Mouse (Mus musculus): ENCODE measurements around the gene Cnp. TPM values are rescaled to one million over a fixed set of nuclear protein-coding genes. Genes with fewer than 3 reads are reported as not detected.

Gene Cnp
- polyA plus RNA-seq, 1 experiment from 2014 or later, result 28.0 TPM

DNA sequence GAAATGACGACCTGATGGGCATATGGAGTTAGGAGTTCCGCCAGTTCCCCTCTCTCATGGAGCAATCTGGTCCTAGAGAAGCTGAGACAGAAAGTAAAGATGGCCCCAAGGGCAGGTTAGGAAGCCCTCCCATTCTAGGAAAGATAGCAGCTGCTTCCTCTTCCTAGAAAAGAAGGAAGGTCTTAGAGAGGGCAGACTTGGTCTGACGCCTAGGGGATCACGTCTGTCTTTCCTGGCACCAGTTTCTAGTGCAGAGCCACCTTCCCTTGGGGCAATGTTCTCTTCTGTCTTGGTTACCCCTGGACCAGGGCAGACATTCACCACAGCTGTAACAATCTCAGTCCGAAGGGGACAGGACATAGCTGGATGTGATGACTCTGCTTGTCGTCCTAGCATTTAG is 26.6 kb upstream of the Cnp start:
- DNase-seq (ENCODE audit: low spot score) (no peak), ATAC-seq (ENCODE audit: insufficient read depth, low FRiP score, low TSS enrichment) (no peak)
- Histone ChIP-seq H3K4me2 (ENCODE audit: low read depth) (no peak overlapping the region), H3K4me3 (ENCODE audit: low read depth, low read length) (no peak overlapping the region), H3K4me1 (ENCODE audit: control insufficient read depth, insufficient read depth, low read length) (0 out of 2 replicates have a peak, but pooled peaks cover 3% of the 10 kb centered on the region), H3K9me3 (ENCODE audit: control insufficient read depth, low read length) (no peaks in the 10 kb centered on the region), H3K9ac (ENCODE audit: low read length) (no peak overlapping the region), H3K36me3 (ENCODE audit: control insufficient read depth, insufficient read depth, low read length) (no peaks in the 10 kb centered on the region), H3K27ac (ENCODE audit: low read depth, low read length) (no peak overlapping the region), H3K27me3 (ENCODE audit: control insufficient read depth, insufficient read depth, low read length) (no peaks in the 10 kb centered on the region)
- WGBS, result 77% methylated on average over 6 of the region's 6 CpGs

DNA sequence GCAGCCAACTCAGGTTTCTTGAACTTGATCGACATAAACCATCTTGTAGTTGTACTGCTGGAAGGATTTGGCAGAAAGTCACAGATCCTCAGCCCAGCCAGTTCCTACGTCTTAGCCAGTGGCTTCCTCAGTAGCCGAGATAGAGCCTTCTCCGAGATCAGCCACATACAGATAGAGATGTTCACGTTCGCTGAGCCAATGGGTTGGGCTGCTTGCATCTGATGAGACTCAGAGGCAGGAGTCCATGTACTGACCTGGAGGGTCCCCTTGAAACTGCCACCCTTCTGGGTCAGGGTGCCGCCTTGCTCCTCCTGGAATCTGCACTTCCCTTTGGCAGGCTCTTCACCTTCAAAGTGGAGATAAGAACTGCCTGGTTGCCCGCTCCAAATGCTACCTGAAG is 25.2 kb upstream of the Cnp start:
- Histone ChIP-seq H3K9ac (ENCODE audit: low read length) (no peak overlapping the region), H3K4me1 (ENCODE audit: control insufficient read depth, insufficient read depth, low read length) (0 out of 2 replicates have a peak, but pooled peaks cover 3% of the 10 kb centered on the region), H3K4me2 (ENCODE audit: low read depth) (no peak overlapping the region), H3K27me3 (ENCODE audit: control insufficient read depth, insufficient read depth, low read length) (no peaks in the 10 kb centered on the region), H3K27ac (ENCODE audit: low read depth, low read length) (no peak overlapping the region), H3K4me3 (ENCODE audit: low read depth, low read length) (no peak overlapping the region), H3K36me3 (ENCODE audit: control insufficient read depth, insufficient read depth, low read length) (no peaks in the 10 kb centered on the region), H3K9me3 (ENCODE audit: control insufficient read depth, low read length) (no peaks in the 10 kb centered on the region)
- DNase-seq (ENCODE audit: low spot score) (no peak), ATAC-seq (ENCODE audit: insufficient read depth, low FRiP score, low TSS enrichment) (no peak)
- WGBS, result 79% methylated on average over 8 of the region's 8 CpGs

DNA sequence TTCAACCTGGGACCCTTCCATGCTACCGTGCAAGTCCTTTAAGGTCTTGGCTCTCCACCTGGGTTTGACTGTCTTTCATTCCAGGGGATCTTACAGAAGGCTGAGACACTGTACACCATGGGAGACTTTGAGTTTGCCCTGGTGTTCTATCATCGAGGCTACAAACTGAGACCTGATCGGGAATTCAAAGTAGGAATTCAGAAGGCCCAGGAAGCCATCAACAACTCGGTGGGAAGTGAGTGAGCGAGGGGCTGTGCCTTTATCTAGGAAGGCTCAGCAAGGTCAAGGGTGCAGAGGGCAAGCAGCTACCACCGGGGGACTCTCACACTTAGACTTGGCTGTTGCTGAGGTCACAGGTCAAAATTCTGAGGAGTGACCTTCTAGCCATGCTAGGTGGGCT is 24.6 kb upstream of the Cnp start:
- Histone ChIP-seq H3K4me3 (ENCODE audit: low read depth, low read length) (no peak overlapping the region), H3K27me3 (ENCODE audit: control insufficient read depth, insufficient read depth, low read length) (no peaks in the 10 kb centered on the region), H3K4me1 (ENCODE audit: control insufficient read depth, insufficient read depth, low read length) (0 out of 2 replicates have a peak, but pooled peaks cover under 1% of the 10 kb centered on the region), H3K36me3 (ENCODE audit: control insufficient read depth, insufficient read depth, low read length) (no peaks in the 10 kb centered on the region), H3K9me3 (ENCODE audit: control insufficient read depth, low read length) (no peaks in the 10 kb centered on the region), H3K27ac (ENCODE audit: low read depth, low read length) (no peak overlapping the region), H3K4me2 (ENCODE audit: low read depth) (no peak overlapping the region), H3K9ac (ENCODE audit: low read length) (no peak overlapping the region)
- DNase-seq (ENCODE audit: low spot score) (no peak), ATAC-seq (ENCODE audit: insufficient read depth, low FRiP score, low TSS enrichment) (no peak)
- WGBS, result 73% methylated on average over 6 of the region's 6 CpGs

DNA sequence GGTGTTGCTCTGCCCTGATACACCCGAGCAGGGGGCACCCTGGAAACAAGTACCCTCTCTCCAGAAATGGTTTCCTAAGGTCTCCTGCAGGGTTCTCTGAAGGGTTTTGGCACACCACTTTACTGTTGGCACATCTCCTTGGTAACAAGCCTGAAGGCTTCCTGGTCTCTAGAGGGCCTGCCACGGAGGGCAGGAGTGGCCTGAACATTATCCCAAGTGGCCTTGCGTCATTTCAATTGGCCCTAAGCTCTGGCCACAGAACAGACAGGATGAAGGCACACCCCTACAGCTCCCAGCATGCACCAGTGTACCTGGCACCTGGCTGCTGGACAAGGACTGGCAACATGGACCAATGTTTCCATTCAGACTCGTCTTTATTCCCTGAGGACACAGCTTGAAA is 21.9 kb upstream of the Cnp start:
- Histone ChIP-seq H3K27me3 (ENCODE audit: control insufficient read depth, insufficient read depth, low read length) (no peaks in the 10 kb centered on the region), H3K4me1 (ENCODE audit: control insufficient read depth, insufficient read depth, low read length) (no peaks in the 10 kb centered on the region), H3K27ac (ENCODE audit: low read depth, low read length) (no peak overlapping the region), H3K9ac (ENCODE audit: low read length) (no peak overlapping the region), H3K36me3 (ENCODE audit: control insufficient read depth, insufficient read depth, low read length) (no peaks in the 10 kb centered on the region), H3K9me3 (ENCODE audit: control insufficient read depth, low read length) (no peaks in the 10 kb centered on the region), H3K4me2 (ENCODE audit: low read depth) (no peak overlapping the region), H3K4me3 (ENCODE audit: low read depth, low read length) (no peak overlapping the region)
- 86% methylated on average over 4 of the region's 4 CpGs for WGBS
- DNase-seq (ENCODE audit: low spot score) (no peak), ATAC-seq (ENCODE audit: insufficient read depth, low FRiP score, low TSS enrichment) (no peak)

DNA sequence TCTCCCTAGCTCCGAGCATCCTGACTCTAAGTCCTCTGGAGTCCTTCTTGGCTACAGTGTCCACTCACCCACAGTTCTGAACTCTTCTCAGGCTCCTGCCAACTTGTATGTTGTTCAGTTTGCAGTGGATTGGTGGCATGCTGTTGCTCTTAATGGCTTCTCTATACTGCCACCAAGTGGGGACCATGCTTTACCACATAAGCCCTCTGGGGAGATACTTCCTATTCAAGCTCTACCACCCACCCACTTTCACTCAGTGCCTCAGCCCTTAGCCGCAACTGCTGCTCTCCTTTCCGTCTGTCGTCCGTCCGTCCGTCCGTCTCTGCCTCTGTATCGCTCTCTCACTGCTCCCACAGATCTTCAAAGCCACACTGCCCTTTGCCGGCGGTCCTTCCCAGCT is 19.1 kb upstream of the Cnp start:
- 0 out of 2 replicates have a peak overlapping the region, but pooled peaks have one; percentile 17 for H3K4me2 ChIP-seq (ENCODE audit: low read depth)
- H3K27ac ChIP-seq (ENCODE audit: low read depth, low read length), result no peak overlapping the region
- H3K27me3 ChIP-seq (ENCODE audit: control insufficient read depth, insufficient read depth, low read length), result no peaks in the 10 kb centered on the region
- H3K4me1 ChIP-seq (ENCODE audit: control insufficient read depth, insufficient read depth, low read length), result no peaks in the 10 kb centered on the region
- no peaks in the 10 kb centered on the region for H3K36me3 ChIP-seq (ENCODE audit: control insufficient read depth, insufficient read depth, low read length)
- no peaks in the 10 kb centered on the region for H3K9me3 ChIP-seq (ENCODE audit: control insufficient read depth, low read length)
- DNase-seq (ENCODE audit: low spot score) (peak; percentile 63), ATAC-seq (ENCODE audit: insufficient read depth, low FRiP score, low TSS enrichment) (no peak)
- peak overlapping the region; percentile 24; the same call in 1 of the 2 replicates for H3K9ac ChIP-seq (ENCODE audit: low read length)
- 15% methylated on average over 11 of the region's 11 CpGs for WGBS
- H3K4me3 ChIP-seq (ENCODE audit: low read depth, low read length), result no peak overlapping the region

DNA sequence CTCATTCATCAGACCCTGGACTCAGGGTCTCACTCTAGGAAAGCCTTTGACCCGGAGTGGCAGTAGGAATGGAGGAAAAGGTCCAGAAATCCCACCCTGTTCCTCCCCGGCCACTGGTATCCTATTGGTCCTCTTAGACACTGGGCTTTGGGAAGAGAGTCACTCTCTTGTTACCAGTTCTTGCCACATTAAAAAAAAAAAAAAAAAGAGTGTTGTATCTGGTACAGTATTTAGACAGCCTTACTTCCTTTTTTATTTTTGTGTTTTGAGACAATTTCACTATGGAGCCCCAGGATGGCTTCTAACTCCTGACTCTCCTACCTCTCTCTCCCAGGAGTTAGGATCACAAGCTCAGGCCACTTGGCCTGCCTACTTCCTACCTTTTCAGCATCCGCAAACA is 17.1 kb upstream of the Cnp start:
- H3K27ac ChIP-seq (ENCODE audit: low read depth, low read length), result no peak overlapping the region
- H3K27me3 ChIP-seq (ENCODE audit: control insufficient read depth, insufficient read depth, low read length), result no peaks in the 10 kb centered on the region
- 71% methylated on average over 3 of the region's 3 CpGs for WGBS
- no peak overlapping the region for H3K4me2 ChIP-seq (ENCODE audit: low read depth)
- no peaks in the 10 kb centered on the region for H3K9me3 ChIP-seq (ENCODE audit: control insufficient read depth, low read length)
- H3K36me3 ChIP-seq (ENCODE audit: control insufficient read depth, insufficient read depth, low read length), result no peaks in the 10 kb centered on the region
- H3K9ac ChIP-seq (ENCODE audit: low read length), result no peak overlapping the region
- ATAC-seq (ENCODE audit: insufficient read depth, low FRiP score, low TSS enrichment) (no peak), DNase-seq (ENCODE audit: low spot score) (no peak)
- H3K4me1 ChIP-seq (ENCODE audit: control insufficient read depth, insufficient read depth, low read length), result no peaks in the 10 kb centered on the region
- H3K4me3 ChIP-seq (ENCODE audit: low read depth, low read length), result no peak overlapping the region

DNA sequence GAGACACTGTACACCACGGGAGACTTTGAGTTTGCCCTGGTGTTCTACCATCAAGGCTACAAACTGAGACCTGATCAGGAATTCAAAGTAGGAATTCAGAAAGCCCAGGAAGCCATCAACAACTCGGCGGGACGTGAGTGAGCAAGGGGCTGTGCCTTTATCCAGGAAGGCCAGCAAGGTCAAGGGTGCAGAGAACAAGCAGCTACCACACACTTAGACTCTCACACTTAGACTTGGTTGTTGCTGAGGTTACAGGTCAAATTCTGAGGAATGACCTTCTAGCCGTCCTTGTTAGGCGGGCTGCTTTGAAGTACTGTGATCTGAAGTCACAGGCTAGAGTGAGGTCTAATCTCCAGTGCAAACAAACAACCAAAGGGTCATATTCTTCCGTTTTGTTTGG is 15.2 kb upstream of the Cnp start:
- DNase-seq (ENCODE audit: low spot score) (no peak), ATAC-seq (ENCODE audit: insufficient read depth, low FRiP score, low TSS enrichment) (no peak)
- Histone ChIP-seq H3K4me2 (ENCODE audit: low read depth) (no peak overlapping the region), H3K9ac (ENCODE audit: low read length) (no peak overlapping the region), H3K4me1 (ENCODE audit: control insufficient read depth, insufficient read depth, low read length) (no peaks in the 10 kb centered on the region), H3K9me3 (ENCODE audit: control insufficient read depth, low read length) (no peaks in the 10 kb centered on the region), H3K4me3 (ENCODE audit: low read depth, low read length) (no peak overlapping the region), H3K36me3 (ENCODE audit: control insufficient read depth, insufficient read depth, low read length) (no peaks in the 10 kb centered on the region), H3K27me3 (ENCODE audit: control insufficient read depth, insufficient read depth, low read length) (no peaks in the 10 kb centered on the region), H3K27ac (ENCODE audit: low read depth, low read length) (no peak overlapping the region)
- 55% methylated on average over 7 of the region's 7 CpGs for WGBS

DNA sequence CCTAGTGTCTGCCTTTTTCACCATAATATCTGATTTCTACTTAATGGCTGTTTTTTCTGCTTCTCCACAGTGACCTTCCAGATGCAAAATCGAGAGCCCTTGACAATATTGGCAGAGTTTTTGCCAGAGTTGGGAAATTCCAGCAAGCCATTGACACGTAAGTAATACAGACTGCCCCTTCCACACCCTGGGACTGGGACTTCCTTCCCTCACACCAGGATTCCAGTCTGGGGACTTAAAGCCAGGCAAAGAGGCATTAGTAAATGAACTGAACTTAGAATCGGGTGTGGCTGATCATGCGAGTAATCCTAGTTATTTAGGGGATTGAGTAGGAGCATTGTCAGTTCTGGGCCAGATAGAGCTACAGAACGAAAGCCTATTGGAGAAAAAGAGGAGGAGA is 13.0 kb upstream of the Cnp start:
- DNase-seq (ENCODE audit: low spot score) (no peak), ATAC-seq (ENCODE audit: insufficient read depth, low FRiP score, low TSS enrichment) (no peak)
- H3K4me2 ChIP-seq (ENCODE audit: low read depth), result no peak overlapping the region
- H3K9ac ChIP-seq (ENCODE audit: low read length), result no peak overlapping the region
- H3K27ac ChIP-seq (ENCODE audit: low read depth, low read length), result no peak overlapping the region
- H3K36me3 ChIP-seq (ENCODE audit: control insufficient read depth, insufficient read depth, low read length), result no peaks in the 10 kb centered on the region
- H3K27me3 ChIP-seq (ENCODE audit: control insufficient read depth, insufficient read depth, low read length), result no peaks in the 10 kb centered on the region
- WGBS, result 62% methylated on average over 5 of the region's 5 CpGs
- H3K4me3 ChIP-seq (ENCODE audit: low read depth, low read length), result no peak overlapping the region
- H3K9me3 ChIP-seq (ENCODE audit: control insufficient read depth, low read length), result no peaks in the 10 kb centered on the region
- no peaks in the 10 kb centered on the region for H3K4me1 ChIP-seq (ENCODE audit: control insufficient read depth, insufficient read depth, low read length)

DNA sequence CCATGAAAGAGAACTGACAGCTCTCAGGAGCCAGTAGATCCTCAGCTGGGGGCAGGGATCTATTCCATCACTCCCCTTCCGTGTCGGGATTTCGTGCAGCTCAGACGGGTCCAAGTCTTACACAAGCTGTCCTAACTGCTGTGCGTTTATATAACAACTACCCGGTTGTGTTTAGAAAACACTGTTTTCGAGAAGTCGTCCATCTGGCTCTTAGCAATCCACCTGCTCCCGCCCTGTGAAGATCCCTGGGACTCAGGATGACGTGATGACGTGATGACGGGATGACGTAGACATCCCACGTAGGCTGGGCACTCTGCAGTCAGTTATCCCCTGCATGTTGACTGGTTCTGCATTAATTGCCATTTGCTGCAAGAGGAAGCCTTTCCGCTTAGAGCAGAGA is 10.4 kb upstream of the Cnp start:
- WGBS, result 89% methylated on average over 15 of the region's 15 CpGs
- Histone ChIP-seq H3K4me3 (ENCODE audit: low read depth, low read length) (no peak overlapping the region), H3K4me1 (ENCODE audit: control insufficient read depth, insufficient read depth, low read length) (no peaks in the 10 kb centered on the region), H3K4me2 (ENCODE audit: low read depth) (no peak overlapping the region), H3K36me3 (ENCODE audit: control insufficient read depth, insufficient read depth, low read length) (no peaks in the 10 kb centered on the region), H3K27me3 (ENCODE audit: control insufficient read depth, insufficient read depth, low read length) (no peaks in the 10 kb centered on the region), H3K27ac (ENCODE audit: low read depth, low read length) (no peak overlapping the region), H3K9me3 (ENCODE audit: control insufficient read depth, low read length) (no peaks in the 10 kb centered on the region), H3K9ac (ENCODE audit: low read length) (no peak overlapping the region)
- DNase-seq (ENCODE audit: low spot score) (no peak), ATAC-seq (ENCODE audit: insufficient read depth, low FRiP score, low TSS enrichment) (no peak)

Measured in neural tube, embryonic 11.5 days (tissue).